Mouse (Mus musculus) heart, postnatal 36 days (tissue): ENCODE measurements around the gene Ctse. TPM values are rescaled to one million over a fixed set of nuclear protein-coding genes. Genes with fewer than 3 reads are reported as not detected.

Experiments used
- DNase-seq, 2 experiments: peaks; one replicate each; pipeline ENCODE4 v3.0.0; 2021 to 2022
- intact Hi-C: fragments of 180-260 bp; cut with DNase I; formaldehyde crosslinking; loops from one replicate; pipeline ENCODE4 v1.15.1; 2025
- total RNA-seq, 2 experiments: library from RNA; stranded (reverse); gene quantifications; 2 replicates each; pipeline ENCODE4 v1.2.3; 2021

Gene Ctse
- total RNA-seq, 2 experiments from 2014 or later = 0.62 to 0.67 TPM

GRCm38 (mm10) chr1:131696325-131696724, 58.2 kb downstream of the Ctse start:
- intact Hi-C loops = no loop called here
- no peak for DNase-seq

GRCm38 (mm10) chr1:131698770-131699169, 60.7 kb downstream of the Ctse start:
- DNase-seq = no peak
- intact Hi-C loops = no loop called here

GRCm38 (mm10) chr1:131699642-131700041, 61.5 kb downstream of the Ctse start:
- intact Hi-C loops = no loop called here

GRCm38 (mm10) chr1:131700447-131700846, 62.3 kb downstream of the Ctse start:
- intact Hi-C loops = no loop called here
- DNase-seq = no peak

More at GRCm38 (mm10) chr1:131699642-131700041, 61.5 kb downstream of the Ctse start:
- no peak for DNase-seq

GRCm38 (mm10) chr1:131701391-131701790, 63.3 kb downstream of the Ctse start:
- DNase-seq = no peak
- intact Hi-C loops = no loop called here

GRCm38 (mm10) chr1:131702094-131702766, 64.1 kb downstream of the Ctse start:
- intact Hi-C loops = no loop called here
- DNase-seq = no peak

- intact Hi-C loops = no loop called here
- DNase-seq = no peak
These were observed 65.4 kb downstream of the Ctse start for GRCm38 (mm10) chr1:131703482-131703881.

GRCm38 (mm10) chr1:131708338-131708737, 70.2 kb downstream of the Ctse start:
- intact Hi-C loops = loop anchor here (1.0 kb wide), 1 partner anchor 57 kb away; no protein-coding TSS in a partner anchor
- DNase-seq = peak; percentile 66 to 76

- DNase-seq = no peak
- intact Hi-C loops = loop anchor here (5.0 kb wide), 1 partner anchor 271 kb away; no protein-coding TSS in a partner anchor
These were observed 73.4 kb downstream of the Ctse start for GRCm38 (mm10) chr1:131711518-131711917.

- peak; percentile 84 to 85 for DNase-seq
- intact Hi-C loops = loop anchor here (1.0 to 5.0 kb wide), 3 partner anchors 53 to 270 kb away; no protein-coding TSS in a partner anchor
These were observed 74.3 kb downstream of the Ctse start for GRCm38 (mm10) chr1:131712386-131712785.

- DNase-seq = peak; percentile 28 to 30
These were observed 76.6 kb downstream of the Ctse start for GRCm38 (mm10) chr1:131714388-131715337.

GRCm38 (mm10) chr1:131718952-131719694, 81.0 kb downstream of the Ctse start:
- no peak for DNase-seq
- intact Hi-C loops = no loop called here

More at GRCm38 (mm10) chr1:131714388-131715337, 76.6 kb downstream of the Ctse start:
- intact Hi-C loops = loop anchor here (5.0 kb wide), 1 partner anchor 268 kb away; no protein-coding TSS in a partner anchor

- intact Hi-C loops = no loop called here
- no peak for DNase-seq
These were observed 83.9 kb downstream of the Ctse start for GRCm38 (mm10) chr1:131721989-131722388.

GRCm38 (mm10) chr1:131723549-131723948, 85.4 kb downstream of the Ctse start:
- intact Hi-C loops = no loop called here
- DNase-seq = no peak

Other genes with a start within 250 kb of the Ctse start
- 10 to 100 TPM; 21.1 to 24.1 TPM for gene Srgap2, start 111.0 kb upstream of the Ctse start, total RNA-seq
- gene Fam72a, start 110.4 kb upstream of the Ctse start, total RNA-seq = under 1 TPM; 0.81 to 1.00 TPM
- gene Avpr1b, start 39.1 kb upstream of the Ctse start, total RNA-seq = not detected
- 1 to 10 TPM; 4.3 to 4.5 TPM for gene Rab7b, start 50.4 kb downstream of the Ctse start, total RNA-seq
- gene Slc26a9, start 105.7 kb downstream of the Ctse start, total RNA-seq = not detected
- gene Pm20d1, start 159.1 kb downstream of the Ctse start, total RNA-seq = 1 to 10 TPM; 5.7 to 7.0 TPM
- 10 to 100 TPM; 51.7 to 66.5 TPM for gene Slc41a1, start 189.2 kb downstream of the Ctse start, total RNA-seq
- 10 to 100 TPM; 11.7 to 13.9 TPM for gene Rab29, start 228.9 kb downstream of the Ctse start, total RNA-seq